15 mouse cellular contexts compared by ENCODE assay signal in the genomic region with DNA sequence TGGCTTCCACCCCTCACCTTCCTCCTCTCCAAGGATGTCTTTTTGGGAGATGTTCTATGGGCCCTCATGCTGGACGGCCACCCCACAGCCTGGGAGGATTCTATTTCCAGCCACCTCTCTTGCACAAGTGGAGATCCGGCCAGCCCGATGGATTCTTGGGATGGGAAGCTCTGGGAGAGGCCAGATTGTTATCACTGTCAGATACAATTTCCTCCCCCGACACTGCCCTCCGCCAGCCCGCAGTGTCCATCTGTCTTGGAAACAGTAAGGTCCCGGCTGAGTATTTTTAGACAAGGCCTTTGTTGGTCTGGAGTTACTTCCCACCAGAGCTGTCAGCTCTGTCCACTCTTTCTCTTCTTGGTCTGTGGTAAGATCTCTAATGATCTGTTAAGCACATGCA.
A peak's percentile ranks its signal among the peaks of the same experiment; 100 is the strongest.
DNase-seq lines count a peak whose midpoint lies in the region; ATAC-seq lines count a peak whose summit lies in the region.
"Had no signal": no experiment of that assay in that cellular context is flagged by ENCODE, and none has a peak within 500 bp of the region (broad histone marks: within the 10 kb centered on the region; RNA-seq: fewer than 3 reads in every experiment).

No protein-coding gene starts in this region.

- H3K27me3 ChIP-seq in kidney, embryonic 14.5 days (ENCODE audit: control insufficient read depth, insufficient read depth, low read length), result no peaks in the 10 kb centered on the region
- H3K27me3 ChIP-seq in intestine, embryonic 16.5 days (replicated peaks; ENCODE audit: control insufficient read depth, insufficient read depth, low read length), result no peaks in the 10 kb centered on the region
- H3K27me3 ChIP-seq: embryonic facial prominence, embryonic 12.5 days; limb, embryonic 15.5 days; megakaryocyte, embryonic 14.5 days had no signal

- peak; percentile 64 for DNase-seq in kidney, adult 11 months
- DNase-seq in cerebellum, adult 18-20 months, result peak; percentile 83 to 90
- DNase-seq in kidney, adult 18-20 months, result peak; percentile 42
- DNase-seq in kidney, postnatal 4 days, result peak; percentile 45 to 65
- DNase-seq in layer of hippocampus, postnatal 14 days (ENCODE audit: low spot score in 2 of 2), result no peak
- DNase-seq: lung, adult 2 months had no signal

- no peaks in the 10 kb centered on the region for H3K4me1 ChIP-seq in kidney, embryonic 14.5 days (ENCODE audit: control insufficient read depth, insufficient read depth, low read length)
- no peaks in the 10 kb centered on the region for H3K4me1 ChIP-seq in intestine, embryonic 16.5 days (ENCODE audit: control insufficient read depth, insufficient read depth, low read length)
- H3K4me1 ChIP-seq: embryonic facial prominence, embryonic 12.5 days; forebrain, embryonic 10.5 days; limb, embryonic 15.5 days; megakaryocyte, embryonic 14.5 days had no signal

- no peak overlapping the region for H3K9ac ChIP-seq in kidney, embryonic 14.5 days (ENCODE audit: low read depth, low read length)
- no peak overlapping the region for H3K9ac ChIP-seq in intestine, embryonic 16.5 days (ENCODE audit: low read depth, low read length)
- H3K9ac ChIP-seq: embryonic facial prominence, embryonic 12.5 days; limb, embryonic 15.5 days had no signal

- no peaks in the 10 kb centered on the region for H3K9me3 ChIP-seq in kidney, embryonic 14.5 days (ENCODE audit: control insufficient read depth, low read length)
- no peaks in the 10 kb centered on the region for H3K9me3 ChIP-seq in intestine, embryonic 16.5 days (ENCODE audit: control insufficient read depth, low read length)
- H3K9me3 ChIP-seq: embryonic facial prominence, embryonic 12.5 days; forebrain, embryonic 10.5 days; limb, embryonic 15.5 days had no signal

- no peak overlapping the region for H3K4me3 ChIP-seq in kidney, embryonic 14.5 days (ENCODE audit: low read length)
- H3K4me3 ChIP-seq in intestine, embryonic 16.5 days (ENCODE audit: low read length), result no peak overlapping the region
- H3K4me3 ChIP-seq: embryonic facial prominence, embryonic 12.5 days; forebrain, embryonic 10.5 days; limb, embryonic 15.5 days; megakaryocyte, embryonic 14.5 days had no signal

- no peak overlapping the region for H3K27ac ChIP-seq in kidney, embryonic 14.5 days (ENCODE audit: low read depth, low read length)
- H3K27ac ChIP-seq in intestine, embryonic 16.5 days (ENCODE audit: low read length), result no peak overlapping the region
- H3K27ac ChIP-seq: embryonic facial prominence, embryonic 12.5 days; forebrain, embryonic 10.5 days; limb, embryonic 15.5 days; stomach, postnatal 0 days had no signal

- 22% methylated on average over 7 of the region's 7 CpGs for WGBS in kidney, embryonic 14.5 days
- WGBS in intestine, embryonic 16.5 days, result 78% methylated on average over 7 of the region's 7 CpGs

- H3K36me3 ChIP-seq in kidney, embryonic 14.5 days (ENCODE audit: control insufficient read depth, insufficient read depth, low read length), result no peaks in the 10 kb centered on the region
- H3K36me3 ChIP-seq in intestine, embryonic 16.5 days (ENCODE audit: control insufficient read depth, insufficient read depth, low read length), result no peaks in the 10 kb centered on the region
- H3K36me3 ChIP-seq: embryonic facial prominence, embryonic 12.5 days; forebrain, embryonic 10.5 days; limb, embryonic 15.5 days had no signal

- ATAC-seq in kidney, embryonic 14.5 days (ENCODE audit: low FRiP score, low TSS enrichment), result no peak
- no peak for ATAC-seq in intestine, embryonic 16.5 days
- ATAC-seq in inflammation-experienced regulatory T-cells, adult 6 months, result no peak
- ATAC-seq: activated CD4-positive, CD25-positive, alpha-beta regulatory T cell, adult 4 months had no signal

- H3K4me2 ChIP-seq in kidney, embryonic 14.5 days (replicated peaks; ENCODE audit: low read depth, low read length), result no peak overlapping the region
- no peak overlapping the region for H3K4me2 ChIP-seq in intestine, embryonic 16.5 days (ENCODE audit: low read depth, low read length)
- H3K4me2 ChIP-seq: embryonic facial prominence, embryonic 12.5 days; limb, embryonic 15.5 days had no signal

Comparison
In these comparisons a context has a peak if more than half of its experiments do, and no peak if none do; other contexts are left out.
1. DNase-seq: peak in kidney, adult 11 months (single experiment), cerebellum, adult 18-20 months (2 of 2), kidney, adult 18-20 months (single experiment) and kidney, postnatal 4 days (2 of 2); none in layer of hippocampus, postnatal 14 days (0 of 2).